Comparison of ENCODE assay signal across 17 mouse cellular contexts in genomic region chrX:53097786-53098185, GRCm38 (mm10).
"Had no signal": no experiment of that assay in that cellular context is flagged by ENCODE, and none has a peak within 500 bp of the region (broad histone marks: within the 10 kb centered on the region; RNA-seq: fewer than 3 reads in every experiment).

No protein-coding gene starts in this region.

- H3K27ac ChIP-seq: lung, embryonic 15.5 days; macrophage; midbrain, embryonic 13.5 days; midbrain, embryonic 15.5 days; neural tube, embryonic 12.5 days; stomach, embryonic 15.5 days; stomach, postnatal 0 days had no signal

- H3K9ac ChIP-seq: lung, embryonic 15.5 days; midbrain, embryonic 13.5 days; midbrain, embryonic 15.5 days; neural tube, embryonic 12.5 days; stomach, embryonic 15.5 days had no signal

- ATAC-seq: lung, postnatal 0 days; midbrain, embryonic 13.5 days; midbrain, embryonic 15.5 days had no signal

- H3K4me2 ChIP-seq: lung, embryonic 15.5 days; midbrain, embryonic 11.5 days; midbrain, embryonic 13.5 days; midbrain, embryonic 15.5 days; neural tube, embryonic 12.5 days; stomach, embryonic 15.5 days had no signal

- DNase-seq: lung, adult 2 months; lung, postnatal 14 days; lung, postnatal 36 days; right cerebral cortex, postnatal 14 days; thymus, adult 2 months; thymus, postnatal 25 days; thymus, postnatal 4 days had no signal

- H3K27me3 ChIP-seq: lung, embryonic 15.5 days; midbrain, embryonic 13.5 days; midbrain, embryonic 15.5 days; neural tube, embryonic 12.5 days; stomach, embryonic 15.5 days had no signal

- H3K4me1 ChIP-seq: midbrain, embryonic 15.5 days; neural tube, embryonic 12.5 days had no signal

- H3K9me3 ChIP-seq: lung, embryonic 15.5 days; megakaryocyte, embryonic 14.5 days; midbrain, embryonic 13.5 days; midbrain, embryonic 15.5 days; neural tube, embryonic 12.5 days; stomach, embryonic 15.5 days had no signal

- H3K36me3 ChIP-seq: lung, embryonic 15.5 days; midbrain, embryonic 13.5 days; midbrain, embryonic 15.5 days; neural tube, embryonic 12.5 days; stomach, embryonic 15.5 days had no signal

- H3K4me3 ChIP-seq: lung, embryonic 15.5 days; megakaryocyte, embryonic 14.5 days; midbrain, embryonic 13.5 days; midbrain, embryonic 15.5 days; neural tube, embryonic 12.5 days; stomach, embryonic 15.5 days had no signal
